Mouse (Mus musculus): ENCODE measurements around the gene 9130023H24Rik.

DNA sequence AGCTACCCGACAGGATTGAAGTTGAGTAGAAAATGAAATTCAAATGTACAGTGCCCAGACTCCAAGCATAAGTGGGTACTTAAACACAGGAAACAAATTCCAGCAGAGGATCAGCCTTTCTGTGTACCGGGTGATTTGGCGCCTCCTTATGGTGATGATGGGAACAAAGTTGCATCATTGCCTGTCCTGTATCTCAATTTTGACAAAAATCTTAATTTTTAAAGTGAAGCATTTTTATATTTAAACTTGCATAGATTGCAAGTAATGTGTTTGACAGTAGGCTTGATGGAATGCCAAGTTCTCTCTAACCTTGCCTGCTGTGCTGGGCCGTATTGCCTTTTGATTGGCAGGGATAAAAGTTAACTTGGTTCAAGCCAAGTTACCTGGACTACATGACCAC, 1.2 kb upstream of the 9130023H24Rik start:
- TF ChIP-seq POLR2A (IDR thresholded peaks at IDR 0.05; ENCODE audit: insufficient read length, low read depth) (no peak), TCF12 (IDR thresholded peaks at IDR 0.05; ENCODE audit: insufficient read depth, poor library complexity, severe bottlenecking) (no peak), MAX (IDR thresholded peaks at IDR 0.05; ENCODE audit: low read depth) (no peak), CEBPB (IDR thresholded peaks at IDR 0.05; ENCODE audit: insufficient read depth, poor library complexity, severe bottlenecking) (peak; percentile 69; the same call in 1 of the 2 replicates), MYOG (IDR thresholded peaks at IDR 0.05; ENCODE audit: control insufficient read depth in 1 of 3, insufficient read depth in 1 of 3, insufficient read length in 2 of 3, low read depth in 2 of 3) (no peak), E2F4 (IDR thresholded peaks at IDR 0.05; ENCODE audit: insufficient read depth) (no peak), USF1 (IDR thresholded peaks at IDR 0.05; ENCODE audit: low read depth) (no peak), TCF3 (IDR thresholded peaks at IDR 0.05; ENCODE audit: insufficient read length, low read depth) (no peak), POLR2AphosphoS2 (IDR thresholded peaks at IDR 0.05; ENCODE audit: insufficient read length, low read depth) (no peak), REST (IDR thresholded peaks at IDR 0.05; ENCODE audit: insufficient read depth, insufficient read length) (no peak)
